Mouse (Mus musculus) MN1 (cell line): ENCODE measurements around the gene Fmnl3.

Experiments used
- DNase-seq: peaks from one replicate; pipeline ENCODE4 v3.0.0-alpha.2; 2016; ENCODE audit warnings: low spot score

Fmnl3 gene

DNA sequence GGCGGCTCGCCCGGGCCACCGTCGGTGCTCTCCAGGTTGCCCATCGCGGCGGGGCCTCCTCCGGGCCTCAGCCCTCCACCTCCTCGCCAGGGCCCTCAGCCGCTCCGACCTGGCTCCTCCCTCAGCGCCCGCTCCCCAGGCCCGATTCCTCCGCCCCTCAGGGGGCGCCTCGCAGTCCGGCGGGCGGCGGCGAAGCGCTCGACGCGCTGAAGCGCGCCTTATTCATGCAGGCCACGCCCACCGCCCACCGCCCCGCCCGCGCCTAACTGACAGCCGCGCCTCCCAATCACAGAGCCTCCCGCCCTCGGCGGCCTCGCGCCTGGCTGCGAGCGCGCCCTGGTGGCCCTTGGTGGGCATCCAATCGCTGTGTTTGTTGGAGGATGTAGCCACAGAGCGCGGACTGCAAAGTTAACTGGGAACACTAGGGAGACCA lies at the start of gene Fmnl3:
Gene Fmnl3, minus strand, starts transcription at position 224 of the 433 bp plus-strand sequence.
- DNase-seq: peak; percentile 98

DNA sequence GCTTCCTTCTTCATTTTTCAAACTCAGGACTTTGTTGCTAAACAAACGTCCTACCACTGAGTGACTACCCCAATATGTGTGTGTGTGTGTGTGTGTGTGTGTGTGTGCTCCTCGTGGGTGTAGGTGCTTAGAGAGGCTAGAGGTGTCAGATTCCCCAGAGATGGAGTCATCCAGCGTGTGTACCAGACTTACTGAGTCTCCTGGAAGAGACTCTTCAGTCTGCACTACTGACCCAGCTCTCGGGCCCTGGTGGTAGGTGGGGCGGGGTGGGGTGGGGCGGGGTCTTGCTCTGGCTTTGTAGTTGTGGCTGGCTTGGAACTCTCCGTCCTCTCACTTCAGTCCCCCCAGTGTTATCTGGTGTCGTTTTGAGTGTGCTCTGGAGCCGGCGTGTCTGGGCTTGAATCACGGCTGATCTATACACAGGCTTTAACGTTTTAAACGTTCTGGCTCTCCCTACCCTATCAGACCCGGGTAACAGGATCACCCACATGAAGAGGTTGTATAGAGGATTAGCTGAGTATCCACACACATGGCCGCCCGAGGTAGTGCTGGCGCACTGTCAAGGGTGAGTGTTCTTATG lies 47.5 kb upstream of the Fmnl3 start:
- no peak for DNase-seq

DNA sequence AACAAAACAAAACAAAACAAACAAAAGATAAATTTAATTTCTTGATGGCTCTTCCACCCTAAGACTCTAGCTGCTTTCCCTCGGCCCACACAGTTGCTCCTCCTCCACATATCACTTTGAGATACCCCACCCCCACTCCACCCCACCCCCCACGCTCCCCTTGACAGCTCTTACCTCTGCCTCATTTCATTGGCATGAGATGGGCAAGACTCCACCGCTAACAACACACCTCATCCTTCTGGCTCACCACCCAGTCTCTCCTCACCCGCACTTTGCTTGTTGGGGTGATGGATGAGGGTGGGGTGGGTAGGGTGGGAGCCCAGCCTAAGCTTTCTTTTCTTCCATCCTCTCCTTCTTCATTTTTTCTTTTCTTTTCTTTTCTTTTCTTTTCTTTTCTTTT lies 46.7 kb upstream of the Fmnl3 start:
- no peak for DNase-seq

DNA sequence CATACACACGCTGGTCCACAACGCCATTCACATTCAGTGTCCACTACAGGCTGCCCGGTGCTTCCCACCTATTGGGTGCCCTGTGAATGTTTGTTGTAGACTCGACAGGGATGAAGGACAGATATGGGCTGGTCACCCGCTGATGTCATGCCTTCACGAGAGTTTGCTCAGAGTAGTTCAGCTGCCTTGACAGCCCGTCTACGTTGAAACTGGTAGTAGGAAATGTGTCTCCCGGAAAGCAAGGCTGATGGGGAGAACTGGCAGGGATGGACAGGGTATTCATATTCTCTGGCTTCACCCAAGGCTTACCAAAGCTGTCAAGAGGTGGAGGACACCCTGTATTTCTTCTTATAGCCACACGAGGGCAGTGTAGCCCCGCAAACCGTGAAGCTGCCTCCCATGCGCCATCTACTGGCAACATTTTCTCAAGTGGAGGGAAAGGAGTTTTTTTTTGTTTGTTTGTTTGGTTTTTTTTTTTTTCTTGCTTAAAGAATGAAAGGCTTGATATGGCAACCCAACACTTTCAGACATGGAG lies 46.1 kb upstream of the Fmnl3 start:
- DNase-seq: peak; percentile 96

DNA sequence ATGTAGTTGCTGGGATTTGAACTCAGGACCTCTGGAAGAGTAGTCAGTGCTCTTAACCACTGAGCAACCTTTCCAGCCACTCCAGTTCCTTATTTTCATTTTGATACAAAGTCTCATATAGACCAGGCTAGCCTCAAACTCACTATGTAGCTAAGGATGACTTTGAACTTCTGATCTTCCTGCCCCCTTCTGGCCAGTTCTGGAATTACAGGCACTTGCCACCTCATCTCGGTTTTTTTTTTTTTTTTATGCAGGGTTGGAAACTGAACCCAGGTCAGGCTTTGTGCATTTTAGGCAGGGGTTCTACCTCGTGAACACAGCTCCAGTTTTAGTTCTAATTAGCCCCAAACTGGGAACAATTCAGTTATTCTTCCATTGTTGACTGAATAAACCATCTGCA lies 45.5 kb upstream of the Fmnl3 start:
- DNase-seq: peak; percentile 71

DNA sequence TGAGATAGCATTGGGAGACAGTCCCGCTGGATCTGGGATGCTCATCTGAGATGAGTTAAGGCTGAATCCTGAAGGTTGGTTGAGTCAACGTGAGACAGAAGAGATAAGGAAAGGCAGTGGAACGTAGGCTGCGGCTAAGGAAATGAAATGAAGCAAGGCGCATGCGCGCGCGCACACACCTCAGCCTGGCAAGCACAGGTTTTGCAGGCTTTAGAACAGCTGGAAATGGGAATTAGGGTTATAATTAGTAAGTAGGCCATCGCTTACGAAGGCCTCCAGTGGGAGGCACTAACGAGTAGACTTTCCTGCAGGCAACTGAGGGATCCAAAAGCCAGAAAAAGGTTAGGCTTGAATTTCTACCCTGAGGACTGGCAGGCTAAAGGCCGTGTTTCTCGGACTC lies 41.5 kb upstream of the Fmnl3 start:
- no peak for DNase-seq

DNA sequence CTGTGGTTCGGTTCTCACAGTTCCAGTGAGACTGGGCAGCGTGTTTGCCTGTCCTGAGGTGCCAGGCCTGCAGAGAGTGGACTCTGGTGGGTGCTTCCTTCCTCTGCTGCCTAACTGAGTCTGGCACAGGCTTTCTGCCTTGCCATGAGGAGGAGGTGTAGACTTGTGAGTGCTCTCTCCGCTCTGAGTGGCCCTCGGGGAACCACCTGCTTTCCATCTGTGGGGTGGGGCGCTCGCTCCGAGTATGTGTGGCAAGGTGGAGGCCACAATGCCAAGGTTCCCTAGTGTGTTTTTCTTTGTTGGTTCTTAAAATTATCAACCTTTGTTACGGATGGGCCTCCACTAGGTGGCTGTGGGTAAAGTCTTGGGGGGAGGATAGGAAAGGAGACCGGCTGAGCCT lies 38.6 kb upstream of the Fmnl3 start:
- DNase-seq: no peak

DNA sequence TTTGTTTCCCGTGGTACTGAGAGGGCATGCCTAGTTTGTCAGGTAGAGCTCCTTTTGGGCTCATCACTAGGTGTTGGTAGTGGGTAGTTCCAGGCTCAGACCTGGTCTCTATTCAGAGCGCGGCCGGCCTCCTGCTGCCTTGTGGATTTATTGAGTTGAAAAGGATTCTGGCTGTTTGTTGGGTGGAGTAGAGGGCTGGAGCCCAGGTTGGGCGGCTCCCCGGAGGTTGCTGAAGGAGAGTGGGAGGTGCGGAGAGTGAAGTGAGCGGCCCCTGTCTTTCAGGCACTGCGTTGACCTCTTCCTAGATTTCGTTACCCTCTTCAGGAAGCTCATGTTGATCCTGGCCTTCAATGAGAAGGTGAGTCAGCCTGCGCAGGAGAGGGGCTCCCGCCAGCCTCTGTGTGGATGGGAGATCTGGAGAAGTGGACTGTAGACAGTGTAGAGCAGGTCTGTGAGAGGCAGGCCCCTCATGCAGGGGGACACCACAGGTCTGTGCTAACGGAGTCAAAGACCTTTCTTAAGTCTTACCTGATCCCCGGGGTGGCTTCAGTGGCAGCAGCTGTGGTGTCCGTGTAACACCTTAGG lies 36.8 kb upstream of the Fmnl3 start:
- DNase-seq: no peak

DNA sequence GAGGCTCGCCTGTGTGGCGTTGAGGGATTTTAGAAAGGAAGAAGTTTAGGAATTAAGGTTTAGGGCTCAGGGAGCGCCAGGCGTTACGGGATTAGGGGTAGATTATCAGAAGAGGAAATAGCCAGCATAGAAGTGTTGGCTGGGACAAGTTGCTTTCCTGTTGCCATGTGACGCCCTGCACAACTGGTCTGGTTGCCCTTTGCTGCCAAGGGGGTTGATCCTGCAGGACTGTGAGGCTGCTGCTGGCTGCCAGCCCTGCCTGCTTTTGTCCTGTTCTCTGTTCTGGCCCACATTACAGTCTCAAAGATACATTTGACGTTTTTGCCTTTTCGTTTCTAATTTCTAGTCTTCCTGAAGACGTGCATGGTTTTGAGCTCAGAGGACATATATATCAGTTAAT lies 34.9 kb upstream of the Fmnl3 start:
- peak; percentile 79 for DNase-seq

DNA sequence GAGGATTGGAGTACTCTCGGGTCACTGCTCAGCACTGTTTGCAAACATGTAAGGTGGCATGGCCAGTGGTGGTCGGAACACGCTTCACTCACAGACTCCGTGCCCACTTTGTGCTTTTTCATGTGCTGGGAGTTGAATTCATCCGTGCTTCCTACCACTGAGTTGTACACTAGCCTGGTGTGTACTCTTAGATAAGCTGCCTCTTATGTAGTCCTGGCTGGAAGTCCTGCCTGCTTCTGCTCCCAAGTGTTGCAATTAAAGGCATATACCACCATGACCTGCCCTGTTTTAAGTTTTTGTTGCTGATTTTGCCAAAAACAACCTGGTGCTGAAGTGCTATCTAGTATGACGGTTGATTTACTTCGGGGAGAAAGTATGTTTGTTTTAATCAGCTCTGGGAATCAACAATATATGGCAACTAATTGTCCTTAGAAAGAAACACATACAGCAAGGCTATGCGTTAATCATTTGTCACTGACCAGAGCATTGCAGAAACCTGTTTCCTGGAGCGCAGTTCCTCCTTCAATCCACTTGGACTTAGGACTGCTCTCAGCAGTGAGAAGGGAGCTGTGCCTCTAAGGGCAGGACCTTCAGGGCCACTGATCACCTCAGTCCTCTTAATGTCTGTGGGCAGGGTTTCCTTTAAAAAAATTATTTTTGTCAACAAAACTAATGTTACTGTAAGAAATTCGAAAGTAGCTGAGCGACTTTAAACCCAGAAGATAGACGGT lies 33.0 kb upstream of the Fmnl3 start:
- DNase-seq: no peak

DNA sequence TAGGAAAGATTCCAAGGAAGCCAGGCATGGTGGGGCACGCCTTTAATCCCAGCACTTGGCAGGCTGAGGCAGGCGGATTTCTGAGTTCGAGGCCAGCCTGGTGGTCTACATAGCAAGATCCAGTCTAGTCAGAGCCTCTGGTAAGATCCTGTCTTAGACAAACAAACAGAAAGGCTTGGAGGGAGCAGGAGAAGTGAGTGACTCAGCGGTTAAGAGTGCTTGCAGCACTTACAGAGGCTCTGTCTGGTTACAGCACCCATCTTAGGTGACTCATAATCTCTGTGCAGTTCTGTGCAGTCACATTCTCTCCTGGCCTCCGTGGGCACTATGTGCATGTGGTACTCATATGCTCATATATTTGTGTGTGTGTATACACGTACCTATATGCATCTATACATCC lies 30.3 kb upstream of the Fmnl3 start:
- DNase-seq: peak; percentile 84

DNA sequence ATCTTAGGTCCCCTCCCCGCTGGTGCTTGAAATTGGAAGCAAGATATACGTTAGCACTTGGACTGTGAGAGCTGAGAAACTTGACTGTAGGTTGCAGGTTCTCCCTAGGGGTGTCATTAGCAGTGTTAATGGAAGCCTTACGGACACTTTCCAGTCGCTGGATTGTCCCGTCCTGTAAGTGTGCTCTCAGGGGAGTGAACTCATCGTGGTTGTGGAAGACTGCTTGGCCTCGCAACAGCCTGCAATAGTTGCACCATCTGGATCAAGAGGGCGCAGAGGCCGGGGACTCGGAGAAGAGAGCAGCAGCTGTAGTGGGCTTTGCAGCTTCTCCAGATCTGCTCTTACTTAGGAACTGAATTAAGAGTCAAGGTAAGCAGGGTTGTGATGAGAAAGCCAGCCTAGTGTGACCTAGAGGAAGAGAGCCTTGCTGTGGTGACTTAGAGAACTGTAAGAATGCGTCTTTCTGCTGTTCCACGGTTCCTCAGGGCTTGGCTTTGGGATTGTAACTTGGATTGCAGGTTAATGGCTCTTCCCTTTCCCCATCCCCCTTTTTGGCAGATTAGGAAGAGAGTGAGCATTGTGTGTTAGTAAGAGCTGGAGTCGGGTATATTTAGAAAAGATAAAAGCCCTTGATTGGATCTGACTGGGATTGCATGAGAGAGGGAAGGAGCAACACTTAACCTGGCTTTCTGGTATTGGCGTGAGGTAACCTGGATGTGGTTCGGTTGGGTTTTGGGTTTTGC lies 29.4 kb upstream of the Fmnl3 start:
- DNase-seq: peak; percentile 92

DNA sequence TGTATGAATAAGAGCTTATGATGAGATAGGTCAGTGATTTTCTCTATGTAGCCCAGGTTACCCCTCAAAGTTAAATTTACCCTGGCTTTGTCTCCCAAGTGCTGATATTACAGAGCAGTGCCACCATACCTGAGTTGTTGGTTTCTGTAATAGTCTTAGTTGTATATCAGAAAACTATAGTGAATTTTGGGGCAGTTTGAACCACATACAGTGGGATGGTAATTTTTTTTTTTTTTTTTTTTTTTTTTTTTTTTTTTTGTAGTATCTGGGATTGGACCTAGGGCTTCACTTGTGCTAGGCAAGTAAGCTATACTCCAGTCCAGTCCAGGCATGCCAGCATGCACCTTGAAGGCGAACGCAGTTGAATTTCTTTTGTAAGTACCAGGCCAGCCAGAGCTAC lies 27.3 kb upstream of the Fmnl3 start:
- no peak for DNase-seq

DNA sequence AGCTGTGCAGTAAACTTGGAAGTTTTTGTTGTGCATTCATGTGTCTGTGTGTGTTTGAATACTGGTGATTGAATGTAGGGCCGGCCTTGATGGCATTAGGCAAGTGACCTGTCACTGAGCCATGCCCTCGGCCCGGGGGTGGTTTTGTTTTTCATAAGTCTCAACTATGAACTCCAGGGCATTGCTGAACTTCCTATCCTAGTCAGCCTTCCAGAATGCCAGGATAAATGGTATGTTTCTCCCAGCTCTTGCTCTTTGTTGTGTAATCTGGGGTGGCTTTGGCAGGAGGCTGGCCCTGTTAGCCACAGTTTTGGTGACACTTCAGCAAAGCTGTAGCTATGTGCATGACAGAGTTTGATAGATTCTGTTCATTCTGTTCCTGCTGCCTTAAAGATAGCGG lies 26.6 kb upstream of the Fmnl3 start:
- no peak for DNase-seq

DNA sequence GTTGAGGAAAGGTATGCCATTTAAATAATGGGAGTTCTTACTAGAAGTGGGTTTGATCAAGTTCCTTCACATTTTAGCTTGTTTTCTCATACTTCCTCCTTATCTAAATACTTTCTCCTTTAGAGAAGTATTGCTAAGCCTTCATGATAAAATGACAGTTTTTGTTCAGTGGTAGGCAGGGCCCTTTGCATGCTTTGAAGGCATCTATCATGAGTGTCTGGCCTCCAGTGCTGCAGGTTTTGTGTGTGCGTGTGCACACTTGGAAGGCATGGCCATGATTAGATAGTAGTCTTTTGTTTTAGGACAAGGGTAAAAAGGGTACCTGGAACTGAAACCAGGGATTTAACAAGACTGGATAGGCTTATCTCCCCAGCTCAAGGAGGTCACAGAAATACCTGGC lies 26.2 kb upstream of the Fmnl3 start:
- no peak for DNase-seq

DNA sequence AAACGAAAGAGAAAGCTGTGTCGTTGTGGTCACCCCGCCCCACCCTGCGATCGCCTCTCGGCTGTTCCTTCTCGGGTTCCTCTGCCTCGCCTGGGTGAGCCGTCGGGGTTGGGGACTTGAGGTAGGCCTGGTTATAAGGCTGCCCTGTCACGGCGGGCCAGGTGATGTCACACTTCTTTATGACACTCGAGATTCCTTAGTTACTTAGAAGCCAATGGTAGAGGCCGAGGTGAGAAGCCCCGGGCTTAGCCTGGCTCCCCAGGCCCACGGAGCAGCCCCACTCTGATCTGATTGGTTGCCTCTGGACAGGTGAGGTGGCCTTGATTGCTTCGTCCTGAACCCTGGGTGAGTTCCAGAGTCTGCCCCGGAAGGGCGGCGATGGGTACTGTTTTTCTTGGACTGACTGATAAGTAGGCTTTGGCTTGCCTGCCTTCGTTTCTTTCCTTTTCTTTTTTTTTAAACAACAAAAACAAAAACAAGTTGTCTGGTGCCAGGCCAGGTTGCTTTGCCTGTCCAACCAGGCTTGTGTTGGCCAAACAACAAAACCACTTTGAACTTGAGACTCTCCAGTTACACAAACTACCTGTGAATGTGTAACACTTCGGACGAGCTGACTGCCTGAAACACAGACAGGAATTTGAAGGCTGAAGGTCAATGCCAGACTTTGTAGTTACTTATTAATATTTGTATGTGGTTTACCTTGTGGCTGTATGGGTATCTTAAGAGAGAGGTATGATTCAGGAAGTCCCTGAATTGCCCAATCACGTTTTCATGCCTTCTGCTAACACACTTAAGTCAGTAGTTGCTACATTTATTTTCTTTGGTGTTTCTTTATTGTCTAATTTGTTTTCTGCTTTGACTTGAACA lies 23.3 kb upstream of the Fmnl3 start:
- peak; percentile 79 for DNase-seq

DNA sequence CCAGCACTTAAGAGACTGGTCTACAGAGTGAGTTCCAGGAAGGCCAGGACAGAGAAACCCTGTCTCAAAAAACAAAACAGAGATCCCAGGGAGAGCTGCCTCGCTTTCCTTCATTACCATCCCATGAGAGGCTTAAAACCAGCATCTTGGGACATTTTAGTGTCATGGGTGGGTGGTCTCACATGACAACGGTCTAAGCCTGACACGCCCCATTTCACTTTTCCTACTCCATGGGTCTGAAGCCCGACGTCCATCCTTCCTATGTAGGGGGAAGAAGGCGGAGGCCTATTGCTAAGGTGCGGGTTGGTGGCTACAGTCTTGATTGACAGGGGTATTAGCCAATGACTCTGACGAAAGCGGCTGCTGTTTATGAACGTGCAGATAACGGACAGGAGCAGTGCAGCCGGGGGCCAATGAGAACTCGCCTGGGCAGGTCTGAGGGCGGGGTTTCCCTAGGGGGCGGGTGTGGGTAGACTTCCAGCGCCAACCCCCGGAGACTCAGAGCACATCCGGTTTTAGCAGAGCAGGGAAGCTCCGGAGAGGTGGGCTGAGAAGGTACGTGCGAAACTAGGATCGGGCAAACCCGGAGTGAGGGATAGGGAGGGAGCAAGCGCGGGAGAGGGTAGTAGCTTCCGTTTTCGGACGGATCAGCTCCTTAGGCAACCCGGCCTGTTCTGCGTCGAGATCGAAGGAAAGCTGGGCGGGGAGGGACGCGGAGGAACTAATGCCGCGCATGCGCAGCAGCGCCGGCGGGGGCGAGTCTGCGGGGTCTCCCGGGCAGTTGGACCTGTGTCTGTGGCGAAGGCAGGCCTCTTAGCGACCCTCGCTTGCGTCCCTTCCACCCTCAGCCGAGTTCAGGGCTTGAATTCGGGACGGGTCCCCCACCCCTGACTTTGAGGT lies 22.5 kb upstream of the Fmnl3 start, which contains the start of gene Tmbim6:
Gene Tmbim6, plus strand, starts transcription at position 397 of the 900 bp plus-strand sequence.
- peak; percentile 100 for DNase-seq

DNA sequence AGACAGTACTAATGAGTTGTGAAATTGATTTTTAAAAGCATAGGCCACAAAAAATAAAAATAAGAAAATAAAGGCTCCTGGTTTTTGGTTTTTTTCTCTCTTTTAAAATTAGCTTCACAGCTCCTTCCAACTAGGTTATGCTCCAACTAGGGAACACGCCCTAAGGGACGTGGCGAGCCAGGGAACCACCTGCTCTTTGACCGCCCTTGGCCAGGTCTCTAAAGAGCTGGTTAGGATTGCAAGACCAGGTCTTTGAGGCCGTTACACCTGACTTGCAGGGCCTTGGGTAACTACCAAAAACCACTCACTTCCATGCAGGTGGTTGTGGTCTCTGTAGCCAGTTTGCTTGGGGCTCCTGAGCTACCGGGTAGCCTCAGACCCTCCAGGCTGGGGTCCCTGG lies 21.7 kb upstream of the Fmnl3 start:
- no peak for DNase-seq

DNA sequence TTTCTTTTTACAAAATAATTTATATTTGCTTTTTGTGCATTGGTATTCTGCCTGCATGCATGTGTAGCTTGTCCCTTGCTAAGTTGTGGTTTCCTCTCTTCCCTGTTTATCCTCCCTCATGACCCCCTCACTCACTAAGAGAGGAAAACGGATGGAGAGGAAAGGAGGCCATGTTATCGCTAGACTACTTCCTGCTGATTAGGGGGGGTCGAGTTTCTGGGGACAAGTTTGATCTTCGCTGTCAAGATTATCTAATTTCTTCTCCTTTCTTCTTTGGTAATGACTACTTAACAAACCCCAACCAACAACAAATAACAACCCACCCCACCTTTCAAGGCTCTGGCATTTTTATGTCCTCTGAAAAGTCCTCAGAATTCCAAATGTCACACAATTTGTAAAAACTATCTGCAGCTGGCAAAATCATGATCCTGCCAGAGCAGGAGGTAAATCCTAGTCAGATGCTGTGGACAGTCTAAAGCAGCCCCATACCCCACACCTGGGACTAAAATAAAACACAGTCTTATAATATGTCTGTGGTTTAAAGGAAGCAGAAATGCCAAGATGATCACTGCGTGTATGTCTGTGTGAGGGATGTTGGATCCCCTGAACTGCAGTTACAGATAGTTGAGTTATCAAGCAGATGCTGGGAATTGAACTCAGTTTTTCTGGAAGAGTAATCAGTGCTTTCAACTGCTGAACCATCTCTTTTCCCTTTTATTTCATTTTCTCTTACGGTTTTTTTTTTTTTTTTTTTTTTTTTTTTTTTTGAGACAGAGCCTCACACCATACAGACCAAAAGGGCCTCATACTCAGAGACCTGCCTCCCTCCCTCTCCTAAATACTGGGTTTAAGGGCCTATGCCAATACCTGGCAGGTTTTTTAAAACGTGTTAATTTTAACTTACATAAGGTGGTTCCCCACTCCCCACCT lies 20.5 kb upstream of the Fmnl3 start:
- no peak for DNase-seq
